Mouse (Mus musculus): Measurements from ENCODE around the gene Mfap2. TPM values are rescaled to one million over a fixed set of nuclear protein-coding genes. Genes with fewer than 3 reads are reported as not detected.

Gene Mfap2
- polyA plus RNA-seq (2014; fragmentation: Illumina TruSeq; extraction: RNeasy Lipid Tissue Mini Kit (QIAGEN cat#74804); ENCODE audit: low read depth, low replicate concordance): not detected

GRCm38 (mm10) chr4:141010118-141010517 lies at the start of gene Mfap2:
TSS of gene Mfap2 (plus strand) at chr4:141010418.

GRCm38 (mm10) chr4:140960781-140961466 lies 49.3 kb upstream of the Mfap2 start, which contains the start of gene Sdhb:
TSS of gene Sdhb (plus strand) at chr4:140961203.

GRCm38 (mm10) chr4:140986711-140987395 lies 23.4 kb upstream of the Mfap2 start, which contains the start of gene Atp13a2:
TSS of gene Atp13a2 (plus strand) at chr4:140986873.

GRCm38 (mm10) chr4:141060426-141061301 lies 50.4 kb downstream of the Mfap2 start, which contains the start of gene Crocc:
TSS of gene Crocc (minus strand) at chr4:141060550.

Other genes starting within 250 kb of the Mfap2 start
- not detected for gene Padi4, start 236.2 kb upstream of the Mfap2 start, polyA plus RNA-seq (2014; fragmentation: Illumina TruSeq; extraction: RNeasy Lipid Tissue Mini Kit (QIAGEN cat#74804); ENCODE audit: low read depth, low replicate concordance)
- gene Padi3, start 199.8 kb upstream of the Mfap2 start, polyA plus RNA-seq (2014; fragmentation: Illumina TruSeq; extraction: RNeasy Lipid Tissue Mini Kit (QIAGEN cat#74804); ENCODE audit: low read depth, low replicate concordance): not detected
- gene Padi1, start 164.6 kb upstream of the Mfap2 start, polyA plus RNA-seq (2014; fragmentation: Illumina TruSeq; extraction: RNeasy Lipid Tissue Mini Kit (QIAGEN cat#74804); ENCODE audit: low read depth, low replicate concordance): not detected
- gene Padi2, start 104.1 kb upstream of the Mfap2 start, polyA plus RNA-seq (2014; fragmentation: Illumina TruSeq; extraction: RNeasy Lipid Tissue Mini Kit (QIAGEN cat#74804); ENCODE audit: low read depth, low replicate concordance): 0.13 TPM
- 107 TPM for gene Sdhb, start 49.2 kb upstream of the Mfap2 start, polyA plus RNA-seq (2014; fragmentation: Illumina TruSeq; extraction: RNeasy Lipid Tissue Mini Kit (QIAGEN cat#74804); ENCODE audit: low read depth, low replicate concordance)
- 0.82 TPM for gene Atp13a2, start 23.5 kb upstream of the Mfap2 start, polyA plus RNA-seq (2014; fragmentation: Illumina TruSeq; extraction: RNeasy Lipid Tissue Mini Kit (QIAGEN cat#74804); ENCODE audit: low read depth, low replicate concordance)
- gene Crocc, start 50.1 kb downstream of the Mfap2 start, polyA plus RNA-seq (2014; fragmentation: Illumina TruSeq; extraction: RNeasy Lipid Tissue Mini Kit (QIAGEN cat#74804); ENCODE audit: low read depth, low replicate concordance): not detected
- gene Necap2, start 67.9 kb downstream of the Mfap2 start, polyA plus RNA-seq (2014; fragmentation: Illumina TruSeq; extraction: RNeasy Lipid Tissue Mini Kit (QIAGEN cat#74804); ENCODE audit: low read depth, low replicate concordance): 2.8 TPM
- not detected for gene Spata21, start 77.9 kb downstream of the Mfap2 start, polyA plus RNA-seq (2014; fragmentation: Illumina TruSeq; extraction: RNeasy Lipid Tissue Mini Kit (QIAGEN cat#74804); ENCODE audit: low read depth, low replicate concordance)
- 14.6 TPM for gene Szrd1, start 129.4 kb downstream of the Mfap2 start, polyA plus RNA-seq (2014; fragmentation: Illumina TruSeq; extraction: RNeasy Lipid Tissue Mini Kit (QIAGEN cat#74804); ENCODE audit: low read depth, low replicate concordance)
- 2.1 TPM for gene Fbxo42, start 137.5 kb downstream of the Mfap2 start, polyA plus RNA-seq (2014; fragmentation: Illumina TruSeq; extraction: RNeasy Lipid Tissue Mini Kit (QIAGEN cat#74804); ENCODE audit: low read depth, low replicate concordance)
- gene Rsg1, start 203.5 kb downstream of the Mfap2 start, polyA plus RNA-seq (2014; fragmentation: Illumina TruSeq; extraction: RNeasy Lipid Tissue Mini Kit (QIAGEN cat#74804); ENCODE audit: low read depth, low replicate concordance): not detected
- gene Arhgef19, start 229.1 kb downstream of the Mfap2 start, polyA plus RNA-seq (2014; fragmentation: Illumina TruSeq; extraction: RNeasy Lipid Tissue Mini Kit (QIAGEN cat#74804); ENCODE audit: low read depth, low replicate concordance): 4.2 TPM

Data from liver, adult 10 weeks (tissue).